Mouse (Mus musculus) midbrain, embryonic 15.5 days (tissue): Measurements from ENCODE around the gene Wdr61. TPM values are rescaled to one million over a fixed set of nuclear protein-coding genes. Genes with fewer than 3 reads are reported as not detected.

Source experiments
- microRNA-seq: library from miRNA; unstranded; fragments of <30 nt; microRNA quantifications from one replicate; pipeline ENCODE4, GENCODE M21; 2016
- polyA plus RNA-seq: library from polyadenylated mRNA; unstranded; fragments of >200 nt; fragmentation: Nextera tagmentation; extraction: Ambion mirVana; gene quantifications from 2 replicates; pipeline ENCODE4 v1.2.1, GENCODE M21; 2015

Gene Wdr61
- polyA plus RNA-seq, 1 experiment from 2014 or later: 89.8 TPM

Small RNA genes lying within 50 kb of the gene (microRNA-seq; reads per million reads assigned to microRNA genes)
- gene Mir5710: not detected

Other genes starting within 250 kb of the Wdr61 start
- gene Dmxl2, start 232.9 kb downstream of the Wdr61 start, polyA plus RNA-seq: 57.0 and 63.2 TPM in 2 replicates
- not detected in 2 replicates for gene Sh2d7, start 195.5 kb downstream of the Wdr61 start, polyA plus RNA-seq
- gene Cib2, start 174.3 kb downstream of the Wdr61 start, polyA plus RNA-seq: 43.2 and 44.6 TPM in 2 replicates
- gene Idh3a, start 148.2 kb downstream of the Wdr61 start, polyA plus RNA-seq: 132 and 136 TPM in 2 replicates
- 17.9 and 22.6 TPM in 2 replicates for gene Acsbg1, start 72.6 kb downstream of the Wdr61 start, polyA plus RNA-seq
- gene Dnaja4, start 35.6 kb downstream of the Wdr61 start, polyA plus RNA-seq: 7.1 and 7.2 TPM in 2 replicates
- gene Crabp1, start 30.2 kb upstream of the Wdr61 start, polyA plus RNA-seq: 22.4 and 25.1 TPM in 2 replicates
- 38.1 and 41.0 TPM in 2 replicates for gene Ireb2, start 129.3 kb upstream of the Wdr61 start, polyA plus RNA-seq
- gene Hykk, start 182.8 kb upstream of the Wdr61 start, polyA plus RNA-seq: 2.0 and 2.2 TPM in 2 replicates
- gene Psma4, start 216.3 kb upstream of the Wdr61 start, polyA plus RNA-seq: 247 and 251 TPM in 2 replicates
- 1.0 and 1.1 TPM in 2 replicates for gene AY074887, start 216.5 kb upstream of the Wdr61 start, polyA plus RNA-seq
- 3.0 and 3.7 TPM in 2 replicates for gene Chrna5, start 246.4 kb upstream of the Wdr61 start, polyA plus RNA-seq